Mouse (Mus musculus) regulatory T cell (primary cell): Measurements from ENCODE around the gene Fam217a.
"Not testable (repeated sequence)": the region's sequence is repeated elsewhere in the genome, so short reads cannot be mapped to it uniquely, and the experiment has no call there.

Experiments
- in situ Hi-C: fragments of 300-600 bp; cut with MboI, MseI; formaldehyde crosslinking; loops from one replicate; pipeline ENCODE4 v1.15.1; 2025; ENCODE audit warnings: high pct_unique_total_duplicates

Fam217a gene

DNA sequence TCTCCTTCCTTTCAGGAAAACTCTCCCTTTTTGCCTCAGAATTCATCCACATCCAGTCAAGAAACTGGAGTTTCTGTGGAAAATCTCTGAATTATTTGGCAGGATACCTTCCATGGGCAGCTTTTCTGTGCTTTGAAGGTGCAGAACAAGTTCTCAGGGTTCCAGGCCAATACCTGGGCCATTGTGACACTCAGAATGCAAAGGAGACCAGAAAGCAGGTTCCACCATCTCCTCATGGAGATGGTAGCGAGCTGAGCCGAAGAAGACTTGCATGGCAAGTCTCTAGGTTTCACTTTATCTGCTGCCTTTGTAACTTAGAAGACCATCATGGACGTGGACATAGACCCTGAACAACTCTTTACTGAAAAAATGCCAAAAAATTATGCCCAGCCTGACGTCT is at the start of gene Fam217a, which contains the start of gene 4933417A18Rik:
Gene Fam217a, minus strand, starts transcription at position 101 of the 400 bp plus-strand sequence.
Gene 4933417A18Rik, plus strand, starts transcription at position 200 of the 400 bp plus-strand sequence.
- in situ Hi-C loops, result no loop called here

DNA sequence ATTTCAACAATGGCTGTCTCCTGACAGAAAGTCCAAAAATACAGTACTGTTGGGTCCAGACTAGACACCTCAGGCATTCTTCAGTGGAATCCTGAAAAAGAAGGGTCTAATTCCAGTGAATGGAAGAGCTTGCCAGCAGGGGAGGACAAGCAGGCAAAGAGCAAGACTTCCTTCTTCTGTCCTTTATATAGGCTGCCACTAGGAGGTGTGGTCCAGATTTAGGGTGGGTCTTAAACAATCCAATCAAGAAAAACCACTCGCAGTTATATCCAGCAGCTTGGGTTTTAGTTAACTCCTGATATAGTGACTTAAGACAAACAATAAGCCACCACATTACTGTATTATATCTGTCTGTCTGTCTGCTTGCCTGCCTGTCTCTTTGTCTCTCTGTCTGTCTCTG is 49.7 kb upstream of the Fam217a start:
- in situ Hi-C loops, result no loop called here

DNA sequence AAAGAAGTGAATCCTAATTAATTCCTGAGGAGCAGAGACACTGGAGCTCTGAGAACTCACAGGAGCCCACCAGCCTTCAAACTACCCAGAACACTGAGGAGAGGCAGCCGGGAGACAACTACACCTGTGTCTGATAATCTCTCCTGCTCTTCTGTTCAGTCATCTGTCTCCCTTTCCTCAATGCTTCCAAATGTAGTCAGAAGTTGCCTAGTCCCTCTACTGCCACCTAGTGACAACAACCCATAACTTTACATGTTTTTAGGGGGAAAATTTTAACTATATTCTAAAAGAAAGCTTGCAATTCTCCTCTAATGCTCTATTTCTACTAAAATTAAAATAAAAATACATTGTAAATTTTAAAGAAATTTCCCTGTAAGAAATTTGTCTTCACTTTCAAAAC is 49.0 kb upstream of the Fam217a start:
- in situ Hi-C loops, result no loop called here

DNA sequence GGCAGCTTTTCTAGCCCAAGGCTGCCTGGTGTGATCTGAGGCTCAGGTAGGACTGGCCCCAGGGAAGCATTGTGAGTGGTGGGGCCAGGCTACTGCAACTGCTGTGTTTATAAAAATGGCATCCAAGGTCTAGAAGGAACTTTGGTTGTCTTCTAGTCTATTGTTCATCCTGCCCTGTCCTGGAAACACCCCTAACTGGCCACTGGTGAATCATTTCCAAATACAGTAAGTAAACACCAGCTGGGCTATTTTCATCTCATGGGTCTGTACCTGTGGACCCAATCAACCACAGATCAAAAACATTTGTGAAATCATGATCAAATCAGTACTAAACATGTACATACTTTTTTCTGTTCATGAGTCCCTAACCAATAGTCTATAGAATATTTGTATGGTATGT is 48.3 kb upstream of the Fam217a start:
- in situ Hi-C loops, result not testable (repeated sequence)

DNA sequence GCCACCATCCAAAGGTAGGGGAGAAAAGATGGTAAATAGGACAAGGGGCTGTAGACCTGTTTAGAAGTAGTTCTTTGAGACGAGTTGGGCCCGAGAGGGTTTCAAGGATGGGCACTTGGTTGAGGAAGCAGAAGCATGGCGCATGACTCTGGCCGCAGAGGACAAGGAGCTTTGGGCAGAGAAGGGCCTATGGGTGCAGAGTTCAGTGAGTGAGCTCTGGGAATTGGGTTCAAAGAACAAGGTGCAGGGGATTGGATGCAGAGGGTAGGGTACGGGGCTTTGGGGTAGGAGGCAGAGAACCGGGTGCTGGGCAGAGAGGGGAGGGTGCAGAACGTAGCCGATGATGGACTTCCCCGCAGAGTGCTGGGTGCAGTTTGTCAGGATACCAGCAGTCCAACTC is 41.5 kb upstream of the Fam217a start:
- in situ Hi-C loops, result loop anchor here (10.0 kb wide), 1 partner anchor 511 kb away; no protein-coding TSS in a partner anchor

DNA sequence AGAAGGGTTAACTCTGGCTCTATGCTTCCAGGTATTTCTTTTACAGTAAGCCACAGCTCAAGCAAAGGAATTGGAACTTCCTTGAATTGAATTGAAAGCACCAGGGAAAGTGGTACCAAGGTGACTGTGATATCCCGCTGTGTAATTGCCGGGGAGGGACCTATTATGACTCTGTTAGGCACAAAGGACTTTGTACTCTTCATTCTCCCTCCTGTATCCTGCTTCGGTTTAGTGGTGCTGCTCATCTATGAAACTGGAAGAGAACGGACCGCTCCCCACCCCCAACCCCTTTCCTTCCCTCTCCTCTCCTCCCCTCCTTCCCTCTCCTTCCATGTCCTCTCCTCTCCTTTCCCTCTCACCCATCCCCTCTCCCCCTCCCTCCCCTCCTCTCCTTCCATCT is 40.8 kb upstream of the Fam217a start:
- in situ Hi-C loops, result loop anchor here (10.0 kb wide), 1 partner anchor 510 kb away; no protein-coding TSS in a partner anchor

DNA sequence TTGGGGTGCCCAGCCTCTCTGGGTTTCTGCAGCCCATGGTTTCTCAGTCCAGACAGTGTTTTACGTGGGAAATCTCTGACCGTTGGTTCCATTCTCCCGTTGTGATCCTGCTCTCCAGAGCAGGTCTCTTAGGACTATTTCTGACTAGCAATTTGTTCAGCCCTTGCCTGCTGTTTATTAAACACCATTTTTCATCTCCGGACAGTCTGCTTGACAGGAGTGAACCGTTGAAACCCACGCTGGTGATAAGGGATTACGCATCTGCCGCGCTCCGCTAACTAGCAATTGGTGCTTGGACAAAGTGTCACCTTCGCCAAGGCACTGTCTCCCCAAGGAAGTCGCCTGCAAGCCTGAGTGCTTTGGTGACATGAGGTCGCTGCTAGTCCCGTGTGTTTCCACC is 40.3 kb upstream of the Fam217a start:
- in situ Hi-C loops, result loop anchor here (10.0 kb wide), 1 partner anchor 510 kb away; no protein-coding TSS in a partner anchor

DNA sequence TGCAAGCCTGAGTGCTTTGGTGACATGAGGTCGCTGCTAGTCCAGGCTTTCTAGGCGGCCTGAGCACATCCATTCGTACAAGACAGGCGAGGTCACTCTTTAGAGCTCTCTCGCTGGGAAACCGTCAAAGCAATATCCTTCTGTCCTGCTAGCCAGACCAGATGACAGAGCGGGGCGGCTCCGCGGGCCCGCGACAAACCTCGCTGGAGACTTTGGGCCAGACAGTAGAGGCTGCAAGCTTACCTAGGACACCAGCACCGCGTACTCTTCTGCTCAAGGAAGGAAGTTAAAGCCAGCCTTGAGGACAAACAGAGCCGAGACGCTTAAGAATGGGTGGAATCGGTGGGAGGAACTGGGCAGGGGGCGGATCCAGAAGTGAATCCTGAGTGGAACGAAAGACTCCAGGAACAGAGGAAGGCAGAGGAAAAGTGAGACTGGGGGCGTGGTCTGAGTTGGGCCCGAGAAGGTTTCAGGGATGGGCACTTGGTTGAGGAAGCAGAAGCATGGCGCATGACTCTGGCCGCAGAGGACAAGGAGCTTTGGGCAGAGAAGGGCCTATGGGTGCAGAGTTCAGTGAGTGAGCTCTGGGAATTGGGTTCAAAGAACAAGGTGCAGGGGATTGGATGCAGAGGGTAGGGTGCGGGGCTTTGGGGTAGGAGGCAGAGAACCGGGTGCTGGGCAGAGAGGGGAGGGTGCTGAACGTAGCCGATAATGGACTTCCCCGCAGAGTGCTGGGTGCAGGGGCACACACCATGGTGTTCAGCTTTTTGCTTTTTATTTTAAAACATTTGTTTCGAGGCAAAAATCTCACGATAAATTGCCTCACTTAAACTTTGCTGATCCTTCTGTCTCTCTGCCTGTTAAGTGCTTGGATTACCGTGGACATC is 39.6 kb upstream of the Fam217a start, which contains the start of gene Eci3:
Gene Eci3, minus strand, starts transcription at position 300 of the 887 bp plus-strand sequence.
- in situ Hi-C loops, result loop anchor here (10.0 kb wide), 1 partner anchor 509 kb away; no protein-coding TSS in a partner anchor

DNA sequence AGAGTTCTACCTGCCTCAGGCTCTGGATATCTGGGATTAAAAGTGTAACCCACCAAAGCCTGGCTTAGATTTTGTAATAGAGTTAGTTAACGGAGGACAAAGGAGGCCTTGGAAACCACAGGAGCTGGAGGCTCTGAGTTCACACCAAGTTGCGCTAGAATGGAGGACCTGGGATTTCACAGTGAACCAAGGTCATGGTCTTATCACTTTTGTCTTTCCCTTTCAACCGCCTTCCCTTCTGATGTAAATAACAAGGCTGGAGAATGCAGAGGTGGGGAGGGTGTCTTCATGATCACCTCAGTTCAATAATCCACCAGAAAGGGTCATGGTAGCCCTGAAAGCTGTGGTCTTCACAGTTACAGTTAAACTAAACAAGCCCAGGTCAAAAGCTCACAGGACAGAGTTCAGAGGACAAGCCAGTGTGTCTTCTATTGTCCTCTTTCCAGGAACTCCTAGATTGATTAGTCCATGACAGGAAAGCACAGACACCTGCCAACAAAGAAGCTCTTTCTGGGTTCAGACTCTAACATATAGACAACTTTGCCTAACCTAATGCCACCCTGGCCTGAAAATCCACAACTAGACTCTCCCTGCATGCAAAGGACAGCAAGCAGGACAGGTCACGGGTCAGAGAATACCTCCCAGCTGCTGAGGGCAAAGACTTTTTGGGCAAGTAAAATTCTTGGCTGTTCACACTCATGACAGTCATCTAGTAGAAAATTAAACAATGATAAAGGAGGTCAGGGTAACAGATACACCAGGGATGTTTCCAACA is 37.1 kb upstream of the Fam217a start:
- in situ Hi-C loops, result loop anchor here (10.0 kb wide), 1 partner anchor 506 kb away; no protein-coding TSS in a partner anchor

DNA sequence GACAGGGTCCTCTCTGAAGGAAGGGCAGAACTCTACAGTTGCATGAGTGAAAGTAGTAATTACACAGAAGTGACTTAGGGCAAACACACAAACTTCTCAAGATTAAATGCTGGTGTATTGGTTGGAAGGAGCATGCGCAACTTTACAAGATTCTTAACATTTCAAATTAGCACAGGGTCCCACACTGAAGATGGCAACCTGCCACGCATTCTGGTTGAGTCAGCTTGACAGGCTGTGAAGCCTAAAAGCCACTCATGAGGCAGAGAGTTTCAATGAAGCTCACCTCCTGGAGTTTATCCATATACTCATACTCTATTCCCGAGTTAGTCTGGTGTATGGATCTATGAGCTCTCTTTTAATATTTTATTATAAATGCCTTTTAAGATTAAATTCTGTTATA is 34.0 kb upstream of the Fam217a start:
- in situ Hi-C loops, result not testable (repeated sequence)

DNA sequence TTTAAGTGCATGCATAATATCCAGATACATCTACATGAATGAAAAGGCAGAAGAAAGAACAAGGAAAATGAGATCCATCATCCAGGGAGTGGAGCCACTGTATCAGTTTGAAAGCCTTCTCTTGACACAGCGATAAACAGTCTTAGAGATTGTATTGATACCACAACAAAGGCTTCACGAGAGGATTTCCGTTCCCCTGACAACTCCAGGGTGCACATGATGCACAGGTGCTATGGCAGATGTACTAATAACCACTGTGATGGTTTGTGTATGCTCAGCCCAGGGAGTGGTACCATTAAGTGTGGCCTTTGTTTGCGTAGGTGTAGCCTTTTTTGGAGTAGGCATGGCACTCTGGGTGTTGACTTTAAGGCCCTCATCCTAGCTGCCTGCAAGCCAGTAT is 32.8 kb upstream of the Fam217a start:
- in situ Hi-C loops, result no loop called here

DNA sequence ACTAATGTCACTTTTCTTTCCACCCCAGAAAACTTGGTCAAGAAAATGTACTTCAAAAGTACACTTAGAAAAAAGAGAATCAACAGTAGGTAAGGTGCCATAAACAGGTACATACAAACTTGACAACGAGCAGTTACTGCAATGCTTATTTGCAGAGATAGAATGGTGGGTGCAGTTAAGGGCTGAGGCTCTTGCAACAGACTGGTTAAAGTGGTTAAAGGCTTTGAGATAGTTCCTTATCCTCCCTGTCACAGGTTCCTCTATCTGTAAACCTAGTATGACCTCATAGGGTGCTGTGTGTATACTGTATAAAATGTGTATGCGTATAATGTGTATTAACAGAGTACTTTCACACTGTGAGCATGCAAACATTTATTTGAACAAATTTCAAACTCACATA is 27.3 kb upstream of the Fam217a start:
- in situ Hi-C loops, result not testable (repeated sequence)

DNA sequence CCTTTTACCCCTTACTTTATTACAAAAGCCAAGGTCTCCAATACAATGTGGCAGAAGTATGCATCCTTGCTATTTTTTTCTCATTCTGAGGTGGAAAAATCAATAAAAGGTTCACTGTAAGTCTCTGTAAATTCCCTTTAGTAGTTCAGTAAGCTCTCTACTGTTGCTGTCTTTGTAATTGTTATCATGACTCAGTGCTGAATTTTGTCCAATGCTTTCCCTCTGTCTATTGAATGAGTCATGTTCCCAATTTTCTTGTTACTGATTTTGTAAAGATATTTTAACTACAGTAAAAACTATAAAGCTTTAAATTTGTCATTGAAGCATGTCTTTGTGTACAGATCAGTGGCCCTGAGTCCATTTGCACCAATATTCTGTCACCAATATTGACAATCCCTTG is 18.3 kb upstream of the Fam217a start:
- in situ Hi-C loops, result no loop called here

DNA sequence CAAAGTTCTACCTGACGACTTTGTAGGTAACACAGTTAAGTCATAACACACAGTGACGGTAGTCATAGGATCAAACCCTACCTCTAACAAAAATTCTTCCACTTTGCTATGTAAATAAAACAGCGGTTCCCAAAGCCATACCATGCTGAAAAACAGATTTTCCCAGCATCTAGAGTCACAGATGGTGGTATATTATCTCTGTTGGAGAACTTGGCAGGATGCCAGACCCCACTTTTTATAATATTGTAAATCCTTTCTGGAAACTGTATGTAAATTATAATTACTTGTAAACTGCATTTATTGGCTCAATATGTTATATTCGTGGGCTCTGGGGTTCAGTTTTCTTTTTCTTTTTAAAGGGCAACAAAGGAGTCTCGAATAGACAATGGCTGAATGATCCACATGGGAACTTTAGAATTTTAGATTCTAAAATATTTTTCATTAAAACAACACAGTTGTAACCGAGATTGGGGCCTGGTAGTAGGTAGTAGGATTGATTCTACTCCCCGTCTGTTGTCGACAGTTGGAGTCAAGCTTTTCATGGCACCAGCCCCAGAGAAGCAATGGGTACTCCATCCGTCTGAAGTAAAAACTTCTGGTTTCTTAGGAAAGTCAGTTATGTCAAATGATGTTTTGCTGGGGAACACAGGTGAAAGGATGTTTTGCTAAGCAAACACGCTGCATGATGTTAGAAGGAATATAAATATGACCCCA is 11.0 kb upstream of the Fam217a start:
- in situ Hi-C loops, result no loop called here

DNA sequence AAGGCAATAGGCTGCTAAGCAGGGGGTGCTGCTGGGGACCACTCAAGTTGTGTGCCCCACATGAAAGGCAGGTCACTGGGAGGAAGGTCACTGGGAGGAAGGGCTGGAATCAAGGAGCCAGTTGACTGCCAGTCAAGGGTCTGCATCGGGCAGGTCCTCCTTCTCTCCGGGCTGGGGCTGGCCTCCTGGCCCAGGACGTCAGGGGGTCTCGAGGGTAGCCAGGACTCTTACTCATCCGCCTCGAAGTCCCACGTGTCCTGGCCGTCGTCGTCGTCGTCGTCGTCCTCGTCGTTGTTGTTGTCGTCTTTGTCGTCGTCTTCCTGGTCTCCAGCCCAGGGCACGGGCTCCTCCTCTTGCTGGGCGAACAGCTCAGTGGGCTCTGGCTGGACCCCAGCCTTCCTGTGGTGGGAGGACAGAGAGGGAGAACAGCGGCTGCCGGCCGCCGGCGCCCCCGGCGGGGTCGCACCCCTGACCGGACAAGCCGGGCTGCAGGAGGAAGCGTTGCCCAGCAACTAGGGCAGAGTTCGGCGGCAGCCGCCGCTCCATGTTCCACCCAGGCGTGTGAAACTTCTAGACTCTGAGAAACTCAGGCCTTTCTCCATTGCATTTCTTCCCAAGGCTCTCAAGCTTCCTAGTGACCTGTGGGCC is 7.5 kb downstream of the Fam217a start:
- in situ Hi-C loops, result no loop called here

DNA sequence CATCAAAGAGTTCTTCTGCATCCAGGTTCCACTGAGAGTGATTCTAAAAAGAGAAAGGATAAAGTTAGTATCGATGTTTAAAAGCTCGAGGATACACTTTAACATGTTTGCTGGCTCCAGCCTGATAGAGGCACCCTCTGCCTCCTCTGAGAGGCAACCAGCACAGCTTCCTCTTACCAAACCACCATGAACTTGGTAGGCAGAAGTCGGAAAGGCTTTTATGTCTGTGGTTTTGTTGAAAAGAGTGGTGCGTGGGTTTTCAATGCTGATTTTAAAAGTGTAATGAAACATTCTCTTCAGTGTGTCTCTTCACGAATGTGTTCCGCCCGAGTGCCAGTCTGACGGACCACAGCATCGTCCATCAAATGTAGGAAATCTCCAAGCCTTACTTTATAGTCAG is 9.5 kb downstream of the Fam217a start:
- in situ Hi-C loops, result no loop called here

DNA sequence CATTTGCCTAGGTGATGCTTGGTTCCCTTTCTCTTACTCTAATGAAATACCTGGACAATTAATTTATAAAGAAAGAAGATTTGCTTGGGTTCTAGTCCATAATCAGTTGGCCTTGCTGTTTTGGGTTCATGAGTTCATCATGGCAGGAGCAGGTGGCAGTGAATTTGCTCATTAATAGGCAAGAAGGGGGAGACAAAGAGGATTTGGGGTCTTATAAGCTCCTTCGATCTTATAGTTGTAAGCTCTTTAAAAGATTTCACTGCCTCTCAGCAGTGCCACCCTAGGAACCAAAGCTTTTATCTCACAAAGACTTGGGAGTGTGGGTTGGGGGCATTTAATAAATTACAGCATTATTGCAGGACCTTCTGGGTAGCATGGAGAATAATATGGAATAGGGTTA is 31.2 kb downstream of the Fam217a start:
- in situ Hi-C loops, result no loop called here

DNA sequence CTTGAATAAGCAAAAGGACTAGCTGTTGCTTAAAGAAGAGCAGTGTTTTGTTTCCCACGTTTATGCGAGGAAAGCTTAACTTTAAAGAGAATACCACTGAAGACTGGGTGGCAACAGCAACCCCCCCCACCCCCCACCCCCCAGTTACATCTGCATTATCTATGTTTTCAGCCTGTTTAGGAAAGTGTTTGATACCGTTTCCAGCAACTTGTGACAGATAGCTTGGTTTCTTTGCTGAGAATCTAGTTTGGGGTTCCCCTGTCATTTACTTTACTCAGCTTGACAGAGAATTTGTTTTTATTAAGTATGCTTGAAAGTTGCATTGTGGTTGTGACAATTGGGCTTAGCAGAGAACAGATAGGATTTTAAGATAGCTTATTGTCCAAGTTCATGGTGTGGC is 47.6 kb downstream of the Fam217a start:
- in situ Hi-C loops, result loop anchor here (10.0 kb wide), 1 partner anchor 118 kb away; no protein-coding TSS in a partner anchor

DNA sequence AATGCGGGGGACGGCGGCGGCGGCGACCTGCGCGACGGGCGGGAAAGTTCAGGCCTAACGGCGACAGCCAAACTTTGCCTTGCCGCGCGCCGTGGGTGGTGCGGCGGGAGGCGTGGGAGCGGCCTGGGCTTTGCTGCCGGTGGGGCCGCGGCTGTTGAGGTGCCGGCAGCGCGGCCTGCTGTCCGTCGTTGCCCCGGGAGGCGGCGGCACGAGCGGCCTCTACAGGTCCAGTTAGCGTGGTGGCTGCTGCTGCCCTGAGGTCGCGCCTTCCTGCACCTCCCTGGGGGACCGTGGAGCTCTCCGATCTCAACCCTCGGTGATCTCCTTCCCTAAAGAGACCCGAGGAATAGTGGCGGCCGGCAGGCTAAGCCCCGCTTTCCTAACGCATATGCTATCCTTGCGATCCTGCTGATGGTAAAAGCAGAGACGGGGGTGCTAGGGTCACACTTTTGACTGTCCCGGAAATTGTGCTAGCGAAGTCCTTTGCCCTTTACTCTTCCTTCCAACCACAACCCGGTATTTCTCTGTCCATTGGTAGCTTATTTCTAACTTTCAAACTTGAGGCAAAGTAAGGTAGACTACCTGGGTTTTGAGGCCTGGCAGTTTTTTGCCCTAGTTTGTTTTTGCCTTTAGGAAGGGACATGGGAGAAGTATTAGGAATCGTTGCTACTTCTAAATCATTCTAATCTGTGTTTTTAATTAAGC is 48.2 kb downstream of the Fam217a start:
- in situ Hi-C loops, result loop anchor here (10.0 kb wide), 1 partner anchor 119 kb away; no protein-coding TSS in a partner anchor

DNA sequence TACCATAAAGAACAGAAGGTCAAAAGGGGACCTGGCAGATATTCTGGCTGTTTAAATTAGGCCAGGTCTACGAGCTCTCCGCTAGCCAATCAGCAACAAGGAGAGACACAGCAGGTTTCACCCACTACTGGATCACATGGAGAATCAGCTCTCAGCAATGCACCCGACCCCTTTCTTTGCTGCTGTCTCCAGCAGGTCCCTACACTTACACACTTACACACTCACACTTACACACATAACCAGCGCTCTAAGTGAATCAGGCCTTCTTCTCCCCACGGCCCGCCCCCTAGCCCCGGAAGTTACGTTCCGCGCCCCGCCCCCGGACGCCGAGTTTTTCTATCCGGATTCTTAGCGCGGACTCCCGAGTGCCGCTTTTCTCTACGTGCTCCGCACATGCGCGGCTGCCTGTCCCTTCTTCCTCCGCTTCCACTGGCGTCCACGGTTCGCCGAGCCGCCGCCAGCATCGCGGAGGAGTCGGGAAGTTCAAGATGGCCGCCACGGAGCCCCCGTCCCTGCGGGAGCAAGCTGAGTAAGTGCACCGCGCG is 48.9 kb downstream of the Fam217a start, which contains the start of gene Prpf4b:
Gene Prpf4b, plus strand, starts transcription at position 137 of the 545 bp plus-strand sequence.
- in situ Hi-C loops, result loop anchor here (10.0 kb wide), 1 partner anchor 120 kb away; no protein-coding TSS in a partner anchor
